1 mouse cellular context compared by ENCODE assay signal in the genomic region with DNA sequence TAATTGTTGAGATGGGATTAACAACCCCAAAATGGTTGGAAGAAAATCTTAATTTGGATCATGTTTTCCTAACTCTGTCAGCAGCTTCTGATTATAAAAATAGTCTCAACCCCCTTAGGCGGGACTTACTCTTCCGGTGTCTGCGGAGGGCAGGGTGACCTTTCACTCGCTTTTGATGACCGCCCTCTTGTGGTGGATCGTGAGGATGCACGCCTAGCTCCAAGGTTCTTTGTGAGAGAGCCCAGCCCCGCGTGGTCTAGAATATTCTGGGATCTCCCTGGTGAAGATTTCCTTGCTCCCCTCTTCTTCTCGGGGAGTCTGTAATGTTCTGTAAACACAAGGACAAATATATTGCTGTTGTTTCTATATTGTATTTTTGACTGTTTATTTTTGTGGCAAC.
TF ChIP-seq lines count a peak whose summit lies in the region.

No protein-coding gene starts in this region.

TF ChIP-seq in CH12.LX, 34 proteins besides CTCF, POLR2A, EP300 and RAD21:
- TF ChIP-seq IRF4 (IDR thresholded peaks at IDR 0.05; ENCODE audit: low read depth, low read length) (peak; percentile 78), CHD1 (IDR thresholded peaks at IDR 0.05; ENCODE audit: low read depth, low read length) (no peak), MYC (IDR thresholded peaks at IDR 0.05; ENCODE audit: low read depth, low read length) (peak; percentile 85), MAX (IDR thresholded peaks at IDR 0.05; ENCODE audit: low read length) (peak; percentile 72; the same call in 1 of the 2 replicates), MXI1 (IDR thresholded peaks at IDR 0.05; ENCODE audit: low read depth, low read length) (peak; percentile 40; the same call in 1 of the 2 replicates), ELF1 (IDR thresholded peaks at IDR 0.05; ENCODE audit: low read depth, low read length) (peak; percentile 84), TCF12 (IDR thresholded peaks at IDR 0.05; ENCODE audit: low read depth, low read length) (no peak), MAZ (IDR thresholded peaks at IDR 0.05; ENCODE audit: low read depth, low read length) (peak; percentile 74; the same call in 1 of the 2 replicates), JUND (conservative IDR thresholded peaks at IDR 0.05; ENCODE audit: low read depth, low read length) (peak; percentile 39; the same call in 1 of the 2 replicates), MEF2A (IDR thresholded peaks at IDR 0.05; ENCODE audit: borderline replicate concordance, low read depth, low read length) (peak; percentile 90), USF1 (IDR thresholded peaks at IDR 0.05; ENCODE audit: low read depth, low read length) (no peak), E2F4 (IDR thresholded peaks at IDR 0.05; ENCODE audit: insufficient replicate concordance, low read depth, low read length) (0 out of 2 replicates have a peak, but pooled peaks have one; percentile 69), JUN (IDR thresholded peaks at IDR 0.05; ENCODE audit: insufficient read depth, low read depth, low read length) (no peak), ZC3H11A (IDR thresholded peaks at IDR 0.05; ENCODE audit: low read depth, low read length) (peak; percentile 76), SIN3A (IDR thresholded peaks at IDR 0.05; ENCODE audit: low read length) (peak; percentile 35; the same call in 1 of the 2 replicates), BHLHE40 (IDR thresholded peaks at IDR 0.05; ENCODE audit: low read depth, low read length) (0 out of 2 replicates have a peak, but pooled peaks have one; percentile 25), SMC3 (IDR thresholded peaks at IDR 0.05; ENCODE audit: low read depth, low read length) (peak; percentile 92), HCFC1 (IDR thresholded peaks at IDR 0.05; ENCODE audit: low read depth, low read length) (0 out of 2 replicates have a peak, but pooled peaks have one; percentile 49)
